Mouse (Mus musculus): Measurements from ENCODE around the gene Rnf215.

GRCm38 (mm10) chr11:4187318-4187700 lies 52.3 kb downstream of the Rnf215 start:
- no peak for TF ChIP-seq CTCF (IDR thresholded peaks at IDR 0.05; ENCODE audit: low read depth, low read length)
- no peak for TF ChIP-seq EP300 (IDR thresholded peaks at IDR 0.05; ENCODE audit: insufficient read depth, low read depth, low read length)

Measured in ES-Bruce4 (cell line).